Mouse (Mus musculus) thymus, postnatal 36 days (tissue): ENCODE results near the gene Rgl2.
"Not testable (repeated sequence)": the region's sequence is repeated elsewhere in the genome, so short reads cannot be mapped to it uniquely, and the experiment has no call there.

Source experiments
- DNase-seq, 2 experiments: peaks; one replicate each; pipeline ENCODE4 v3.0.0; 2022; ENCODE audit warnings: mixed read lengths in 2 of 2

Gene Rgl2

DNA sequence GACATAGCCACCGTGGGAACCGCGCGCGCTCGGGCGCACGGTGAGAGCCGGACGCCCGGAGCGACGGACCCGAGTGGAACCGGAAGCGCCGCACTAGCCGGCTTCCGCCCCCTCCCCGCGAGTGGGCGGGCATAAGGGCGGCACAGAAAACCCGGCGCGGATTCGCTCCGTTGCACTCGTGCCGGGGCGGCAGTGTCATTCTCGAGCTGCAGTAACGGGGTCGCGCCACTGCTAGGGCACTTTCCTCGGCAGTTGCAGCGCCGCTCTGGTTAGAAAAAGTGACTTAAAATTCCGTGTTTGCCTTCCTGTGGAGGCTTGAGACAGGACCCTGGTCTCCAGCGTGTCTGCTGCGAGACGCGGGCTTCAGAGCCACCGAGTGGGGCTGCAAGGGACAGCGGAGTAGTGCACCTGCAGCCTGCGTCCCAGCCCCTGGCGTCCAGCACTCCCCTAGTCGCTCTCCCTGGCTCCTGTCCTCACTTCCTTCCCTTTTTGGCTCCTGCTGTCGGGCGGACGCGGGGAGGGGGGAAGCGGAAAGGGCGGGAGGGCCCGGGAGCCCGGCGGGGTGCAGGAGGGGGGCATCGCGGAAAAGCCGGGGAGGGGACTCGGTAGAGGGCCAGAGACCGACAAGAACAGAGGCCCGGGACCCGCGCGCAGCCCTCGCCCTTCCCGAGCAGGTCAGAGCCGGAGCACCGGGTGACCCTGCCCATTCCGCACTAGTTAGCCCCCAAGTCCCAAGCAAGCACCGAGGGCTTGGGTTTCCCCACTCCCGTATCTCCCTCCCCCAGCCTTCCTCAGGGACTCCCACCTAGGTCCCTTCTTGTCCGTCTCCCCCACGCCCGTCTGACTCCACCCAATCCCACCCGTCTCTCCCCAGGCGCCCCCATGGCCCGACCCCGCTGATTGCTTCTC, at the start of gene Rgl2:
Gene Rgl2 (plus strand): TSS at position 173 of the 909 bp plus-strand sequence.
- DNase-seq, result peak; percentile 95 to 96

DNA sequence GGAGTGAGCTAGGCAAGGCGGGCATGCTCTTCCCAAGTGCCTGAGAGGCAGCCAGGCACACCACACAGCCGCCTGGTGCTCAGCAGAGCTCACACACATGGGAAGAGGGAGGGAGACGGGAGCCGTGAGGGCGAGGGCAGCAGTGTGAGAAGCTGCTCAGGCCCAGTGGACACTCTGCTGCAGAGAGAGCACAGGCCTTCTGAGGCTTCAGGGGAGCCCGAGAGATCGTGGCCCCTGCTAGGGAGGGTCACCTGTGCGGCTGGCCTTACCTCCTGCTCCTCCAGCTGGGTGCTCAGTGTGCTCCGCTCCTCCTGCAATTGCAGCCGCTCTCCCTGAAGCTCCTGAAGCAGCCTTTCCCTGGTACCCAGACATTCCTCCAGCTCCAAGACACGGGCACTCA, 45.0 kb upstream of the Rgl2 start:
- not testable (repeated sequence) for DNase-seq

GRCm38 (mm10) chr17:33887802-33888201, 41.5 kb upstream of the Rgl2 start:
- DNase-seq, result not testable (repeated sequence)

DNA sequence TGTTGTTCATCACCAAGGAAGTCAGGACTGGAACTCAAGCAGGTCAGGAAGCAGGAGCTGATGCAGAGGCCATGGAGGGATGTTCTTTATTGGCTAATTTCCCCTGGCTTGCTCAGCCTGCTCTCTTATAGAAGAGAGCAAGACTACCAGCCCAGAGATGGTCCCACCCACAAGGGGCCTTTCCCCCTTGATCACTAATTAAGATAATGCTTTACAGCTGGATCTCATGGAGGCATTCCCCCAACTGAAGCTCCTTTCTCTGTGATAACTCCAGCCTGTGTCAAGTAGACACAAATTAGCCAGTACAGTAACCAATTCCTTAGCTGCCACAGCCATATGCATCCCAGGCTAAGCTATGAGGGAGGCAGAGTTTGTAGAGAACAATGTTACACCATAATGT, 41.1 kb upstream of the Rgl2 start:
- not testable (repeated sequence) for DNase-seq

DNA sequence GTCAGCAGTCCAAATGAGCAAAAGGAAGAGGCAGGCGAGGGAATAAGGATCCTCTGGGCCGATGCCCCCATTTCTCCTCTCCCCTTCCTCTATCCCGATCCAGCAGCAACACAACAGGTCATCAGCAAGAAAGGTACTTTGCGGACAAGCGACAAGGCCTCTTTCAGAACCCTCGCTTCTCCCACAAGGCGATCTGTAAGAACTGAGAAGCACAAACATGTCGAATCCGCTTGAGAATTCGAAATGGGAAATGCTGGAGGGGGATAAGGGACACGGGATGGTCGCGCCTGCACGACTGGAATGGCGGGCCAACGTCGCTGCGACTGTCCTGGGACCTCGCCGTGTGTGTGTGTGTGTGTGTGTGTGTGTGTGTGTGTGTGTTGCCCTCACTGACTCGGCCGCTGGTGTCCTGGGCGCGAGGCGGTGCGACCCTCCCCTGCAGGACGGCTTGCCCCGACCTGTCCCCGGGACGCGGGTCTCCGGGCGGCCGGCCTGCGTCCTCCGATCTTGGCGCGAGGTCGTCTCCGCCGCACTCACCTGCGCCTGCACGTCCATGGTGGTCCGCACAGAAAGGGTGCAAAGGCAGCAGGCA, 39.3 kb upstream of the Rgl2 start:
- not testable (repeated sequence) for DNase-seq

DNA sequence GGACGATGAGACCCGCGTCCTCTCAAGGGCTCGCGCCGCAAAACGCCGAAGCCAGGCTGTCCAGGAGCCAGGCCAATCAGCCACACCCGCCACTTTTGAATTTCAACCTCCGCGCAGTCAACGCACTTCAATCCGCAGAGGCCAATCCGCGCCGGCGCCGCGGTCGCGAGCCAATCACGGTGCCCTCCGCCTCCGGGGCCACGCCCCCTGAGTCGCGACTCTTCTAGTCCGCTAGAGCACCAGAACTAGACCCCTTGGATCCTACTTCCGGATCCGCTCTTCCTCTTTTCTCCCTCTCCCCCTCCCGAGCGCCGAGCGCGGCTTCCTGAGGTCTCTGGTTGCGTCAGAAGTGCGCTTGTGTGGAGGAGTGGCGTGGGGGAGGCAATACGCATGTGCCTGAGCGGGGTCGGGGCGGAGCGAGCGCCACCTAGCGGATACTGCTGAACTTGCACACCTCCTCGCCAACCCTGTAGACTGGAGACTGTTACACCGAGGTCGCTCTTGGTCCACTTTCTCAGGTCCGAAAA, 38.7 kb upstream of the Rgl2 start, which contains the start of gene Kifc1:
Gene Kifc1 (minus strand): TSS at position 129 of the 527 bp plus-strand sequence.
- peak; percentile 99 to 100 for DNase-seq

DNA sequence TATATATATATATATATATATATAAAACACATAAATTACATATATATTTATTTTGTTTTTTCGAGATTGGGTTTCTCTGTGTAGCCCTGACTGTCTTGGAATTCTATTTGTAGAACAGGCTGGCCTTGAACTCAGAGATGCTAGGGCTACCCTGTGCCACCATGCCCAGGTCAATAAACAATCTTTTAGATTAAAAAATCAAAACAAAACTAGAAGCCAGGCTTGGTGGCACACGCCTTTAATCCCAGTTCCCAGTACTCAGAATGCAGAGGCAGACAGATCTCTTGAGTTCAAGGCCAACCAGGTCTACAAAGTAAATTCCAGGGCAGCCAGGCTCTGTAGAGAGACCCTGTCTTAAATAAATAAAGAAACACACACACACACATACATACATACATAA, 38.0 kb upstream of the Rgl2 start:
- no peak for DNase-seq

- not testable (repeated sequence) for DNase-seq
These were observed 37.5 kb upstream of the Rgl2 start for GRCm38 (mm10) chr17:33891892-33892291.

DNA sequence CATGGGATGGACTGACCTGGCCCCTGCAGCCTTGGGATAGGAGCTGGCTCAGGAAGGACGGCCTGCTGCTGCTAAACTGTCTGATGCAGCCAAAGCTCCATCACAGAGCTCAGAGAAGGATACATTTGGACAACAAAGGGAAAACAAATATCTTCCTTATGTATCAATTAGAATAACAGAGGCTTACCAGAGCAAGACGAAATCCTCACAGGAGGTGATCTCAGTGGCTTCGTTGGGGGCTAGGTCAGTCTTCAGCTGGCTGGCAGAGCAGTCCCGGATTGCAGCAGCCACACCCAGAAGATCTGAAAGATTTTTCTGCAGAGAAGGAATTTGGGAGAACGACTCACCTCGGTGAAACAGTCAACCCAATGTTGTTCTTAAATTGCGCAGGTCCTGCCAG, 36.9 kb upstream of the Rgl2 start:
- DNase-seq, result no peak

- not testable (repeated sequence) for DNase-seq
These were observed 36.3 kb upstream of the Rgl2 start for GRCm38 (mm10) chr17:33893011-33893410.

GRCm38 (mm10) chr17:33897114-33897794, 32.1 kb upstream of the Rgl2 start:
- no peak for DNase-seq

- not testable (repeated sequence) for DNase-seq
These were observed 31.1 kb upstream of the Rgl2 start for GRCm38 (mm10) chr17:33898193-33898592.

DNA sequence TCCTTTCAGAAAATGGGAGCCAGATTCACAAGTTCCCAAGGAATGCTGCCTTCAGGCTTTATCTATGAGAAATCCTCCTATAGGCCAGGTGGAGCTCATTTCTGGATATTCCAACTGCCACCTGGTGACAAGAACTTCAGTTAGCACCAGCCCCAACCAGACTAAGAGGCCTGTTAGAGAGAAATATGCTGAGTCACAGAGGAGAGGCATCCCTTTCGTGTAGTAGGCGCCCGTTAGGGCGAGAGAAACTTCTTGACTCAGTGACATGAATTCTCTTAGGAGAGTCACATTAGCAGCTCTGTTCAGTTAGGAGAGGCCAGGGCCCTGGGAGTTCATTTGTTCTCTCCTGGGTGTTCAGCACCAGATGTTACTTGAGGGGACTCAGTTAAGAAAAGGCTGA, 29.7 kb upstream of the Rgl2 start:
- no peak for DNase-seq

DNA sequence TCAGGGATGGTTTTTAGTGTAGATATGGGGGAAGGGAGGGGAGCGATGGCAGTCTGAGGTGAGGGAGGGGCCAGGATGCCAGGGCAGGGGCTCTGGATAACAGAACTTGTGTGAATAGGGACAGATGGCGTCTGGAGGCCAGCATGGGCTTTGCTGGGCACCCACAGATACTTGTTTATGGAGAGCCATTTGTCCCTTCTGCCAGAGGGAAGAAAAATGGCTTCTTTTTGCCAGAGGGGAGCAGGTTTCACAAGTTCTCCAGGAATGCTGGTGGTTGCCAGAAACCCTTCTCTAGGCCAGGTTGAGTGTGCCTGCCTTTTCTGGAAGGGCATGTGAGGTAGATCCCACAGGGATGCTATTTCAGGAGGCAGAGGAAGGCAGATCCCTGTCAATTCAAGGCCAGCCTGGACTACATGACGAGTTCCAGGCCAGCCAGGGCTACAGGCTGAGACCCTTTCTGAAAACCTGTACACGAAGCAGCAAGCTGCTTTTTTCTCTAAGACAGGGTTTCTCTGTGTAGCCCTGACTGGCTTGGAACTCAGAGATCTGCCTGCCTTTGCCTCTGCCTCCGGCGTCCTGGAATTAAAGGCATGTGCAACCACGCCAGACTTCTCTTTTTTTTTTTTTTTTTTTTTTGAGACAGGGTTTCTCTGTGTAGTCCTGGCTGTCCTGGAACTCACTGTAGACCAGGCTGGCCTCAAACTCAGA, 28.9 kb upstream of the Rgl2 start:
- DNase-seq, result no peak

GRCm38 (mm10) chr17:33900989-33901314, 28.4 kb upstream of the Rgl2 start:
- DNase-seq, result no peak

DNA sequence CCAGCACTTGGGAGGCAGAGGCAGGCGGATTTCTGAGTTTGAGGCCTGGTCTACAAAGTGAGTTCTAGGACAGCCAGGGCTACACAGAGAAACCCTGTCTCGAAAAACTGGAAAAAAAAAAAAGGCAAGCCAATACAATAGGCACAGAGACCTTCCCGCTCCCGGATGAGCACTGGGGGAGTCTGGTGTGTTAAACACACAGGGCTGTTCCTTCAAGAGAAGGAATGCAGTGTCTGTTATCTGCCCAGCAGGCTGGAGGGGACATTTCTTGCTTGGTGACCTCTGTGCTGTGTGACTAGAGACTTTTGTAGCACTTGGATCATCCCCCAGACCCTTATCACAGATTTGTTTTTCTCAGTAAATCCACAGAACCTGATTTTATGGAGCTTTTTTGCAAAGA, 27.7 kb upstream of the Rgl2 start:
- no peak for DNase-seq

- DNase-seq, result no peak
These were observed 27.3 kb upstream of the Rgl2 start for GRCm38 (mm10) chr17:33902079-33902478.

GRCm38 (mm10) chr17:33902491-33902890, 26.9 kb upstream of the Rgl2 start:
- no peak for DNase-seq

GRCm38 (mm10) chr17:33903911-33904651, 25.3 kb upstream of the Rgl2 start:
- not testable (repeated sequence) for DNase-seq

- not testable (repeated sequence) for DNase-seq
These were observed 24.5 kb upstream of the Rgl2 start, which contains the start of gene Platr17 for GRCm38 (mm10) chr17:33904835-33905234. Platr17 (plus strand) TSS chr17:33905135.

GRCm38 (mm10) chr17:33908331-33909076, 20.8 kb upstream of the Rgl2 start:
- DNase-seq, result peak; percentile 47 to 62
